Mouse (Mus musculus) neural tube, embryonic 14.5 days (tissue): ENCODE measurements at regions not wholly inside any gene's neighbourhood (a gene's known extent, or its start where the extent isn't known, plus 50 kb on each side); places are given as distances from the start of the nearest gene placed in this dataset.
"Not testable (repeated sequence)": the region's sequence is repeated elsewhere in the genome, so short reads cannot be mapped to it uniquely, and the experiment has no call there.

Source experiments
- ATAC-seq: fragments of 200-750 bp; cut with Nextera tagmentation; 2 replicates; pipeline ENCODE4 v1.8.0; 2017; ENCODE audit warnings: low read depth, mild to moderate bottlenecking, moderate TSS enrichment, moderate library complexity
- H3K27ac ChIP-seq: fragments of 300-500 bp; sonication (generic); 2 replicates; pipeline ENCODE4 v1.5.1; 2014; ENCODE audit warnings: low read depth, mild to moderate bottlenecking, control low read depth, low read length, moderate library complexity, mixed read lengths
- H3K27me3 ChIP-seq: fragments of 300-500 bp; sonication (generic); 2 replicates; pipeline ENCODE4 v1.6.1; 2014; ENCODE audit warnings: low read length; ENCODE audit not compliant: control insufficient read depth, insufficient read depth
- H3K36me3 ChIP-seq: fragments of 300-500 bp; sonication (generic); 2 replicates; pipeline ENCODE4 v1.6.1; 2014; ENCODE audit warnings: low read length, mixed read lengths; ENCODE audit not compliant: control insufficient read depth, insufficient read depth
- H3K4me1 ChIP-seq: fragments of 300-500 bp; sonication (generic); 2 replicates; pipeline ENCODE4 v1.6.1; 2014; ENCODE audit warnings: low read length; ENCODE audit not compliant: control insufficient read depth, insufficient read depth
- H3K4me2 ChIP-seq: fragments of 300-500 bp; sonication (generic); 2 replicates; pipeline ENCODE4 v1.6.1; 2014; ENCODE audit warnings: mild to moderate bottlenecking, low read depth, low read length, control low read depth
- H3K4me3 ChIP-seq: fragments of 300-500 bp; sonication (generic); 2 replicates; pipeline ENCODE4 v1.5.1; 2014; ENCODE audit warnings: low read depth, low read length, control low read depth, mixed read lengths
- H3K9ac ChIP-seq: fragments of 300-500 bp; sonication (generic); replicated peaks from 2 replicates; pipeline ENCODE4 v1.6.1; 2014; ENCODE audit warnings: low read depth, mild to moderate bottlenecking, control low read depth, low read length, mixed read lengths
- H3K9me3 ChIP-seq: fragments of 300-500 bp; sonication (generic); 2 replicates; pipeline ENCODE4 v1.6.1; 2016; ENCODE audit warnings: low read length; ENCODE audit not compliant: control insufficient read depth
- WGBS: fragments of 180-500 bp; shearing (Covaris S2); extraction: QIAGEN DNeasy Blood & Tissue Kit; methylation state at CpG from one replicate; pipeline ENCODE4 v1.1.7; 2014; 5-methylcytosine and 5-hydroxymethylcytosine counted together

GRCm38 (mm10) chr12:8093437-8093836, 114.5 kb upstream of the Ldah start:
- Histone ChIP-seq H3K4me3 (no peak overlapping the region), H3K27me3 (no peaks in the 10 kb centered on the region), H3K27ac (no peak overlapping the region), H3K4me1 (no peaks in the 10 kb centered on the region), H3K36me3 (no peaks in the 10 kb centered on the region), H3K9ac (no peak overlapping the region), H3K4me2 (no peak overlapping the region), H3K9me3 (no peaks in the 10 kb centered on the region)
- no peak for ATAC-seq
- WGBS, result 85% methylated on average over 1 of the region's 1 CpGs

- H3K36me3 ChIP-seq, result no peaks in the 10 kb centered on the region
- no peak overlapping the region for H3K4me2 ChIP-seq
- H3K4me3 ChIP-seq, result no peak overlapping the region
- no peak for ATAC-seq
- H3K9me3 ChIP-seq, result no peaks in the 10 kb centered on the region
- no peaks in the 10 kb centered on the region for H3K4me1 ChIP-seq
- WGBS, result 78% methylated on average over 2 of the region's 2 CpGs
- H3K9ac ChIP-seq, result no peak overlapping the region
- H3K27me3 ChIP-seq, result no peaks in the 10 kb centered on the region
- H3K27ac ChIP-seq, result no peak overlapping the region
Measured at GRCm38 (mm10) chr12:8095946-8096345, 112.0 kb upstream of the Ldah start.

GRCm38 (mm10) chr12:8098395-8098794, 109.5 kb upstream of the Ldah start:
- H3K9ac ChIP-seq, H3K4me1 ChIP-seq, H3K36me3 ChIP-seq, H3K4me3 ChIP-seq, H3K27me3 ChIP-seq, ATAC-seq, H3K9me3 ChIP-seq, H3K27ac ChIP-seq, H3K4me2 ChIP-seq: not testable (repeated sequence)
- WGBS, result 75% methylated on average over 2 of the region's 2 CpGs

GRCm38 (mm10) chr12:8099114-8099513, 108.8 kb upstream of the Ldah start:
- H3K27ac ChIP-seq, result no peak overlapping the region
- no peak for ATAC-seq

GRCm38 (mm10) chr12:8099821-8100220, 108.1 kb upstream of the Ldah start:
- no peak overlapping the region for H3K4me3 ChIP-seq
- no peaks in the 10 kb centered on the region for H3K27me3 ChIP-seq
- no peaks in the 10 kb centered on the region for H3K9me3 ChIP-seq
- no peak overlapping the region for H3K9ac ChIP-seq
- ATAC-seq, result no peak
- no peaks in the 10 kb centered on the region for H3K4me1 ChIP-seq
- 41% methylated on average over 2 of the region's 2 CpGs for WGBS
- no peak overlapping the region for H3K27ac ChIP-seq
- no peak overlapping the region for H3K4me2 ChIP-seq
- no peaks in the 10 kb centered on the region for H3K36me3 ChIP-seq

More at GRCm38 (mm10) chr12:8099114-8099513, 108.8 kb upstream of the Ldah start:
- Histone ChIP-seq H3K4me3 (no peak overlapping the region), H3K9me3 (no peaks in the 10 kb centered on the region), H3K4me2 (no peak overlapping the region), H3K9ac (no peak overlapping the region), H3K27me3 (no peaks in the 10 kb centered on the region), H3K4me1 (no peaks in the 10 kb centered on the region), H3K36me3 (no peaks in the 10 kb centered on the region)
- WGBS, result 91% methylated on average over 2 of the region's 2 CpGs

- 47% methylated on average over 8 of the region's 8 CpGs for WGBS
- H3K27ac ChIP-seq, result no peak overlapping the region
- H3K27me3 ChIP-seq, result no peaks in the 10 kb centered on the region
- no peak overlapping the region for H3K4me3 ChIP-seq
- H3K36me3 ChIP-seq, result no peaks in the 10 kb centered on the region
- H3K4me2 ChIP-seq, result no peak overlapping the region
- H3K9me3 ChIP-seq, result no peaks in the 10 kb centered on the region
- no peaks in the 10 kb centered on the region for H3K4me1 ChIP-seq
- ATAC-seq, result peak; percentile 88; the same call in 1 of the 2 replicates
- no peak overlapping the region for H3K9ac ChIP-seq
Measured at GRCm38 (mm10) chr12:8101837-8102236, 106.1 kb upstream of the Ldah start.

GRCm38 (mm10) chr12:8103259-8103658, 104.6 kb upstream of the Ldah start:
- H3K27ac ChIP-seq, result no peak overlapping the region
- no peaks in the 10 kb centered on the region for H3K9me3 ChIP-seq
- H3K36me3 ChIP-seq, result no peaks in the 10 kb centered on the region
- H3K9ac ChIP-seq, result no peak overlapping the region
- no peaks in the 10 kb centered on the region for H3K27me3 ChIP-seq
- WGBS, result 79% methylated on average over 9 of the region's 9 CpGs
- no peak overlapping the region for H3K4me3 ChIP-seq
- H3K4me2 ChIP-seq, result no peak overlapping the region
- H3K4me1 ChIP-seq, result no peaks in the 10 kb centered on the region
- no peak for ATAC-seq

- Histone ChIP-seq H3K36me3 (no peaks in the 10 kb centered on the region), H3K9ac (no peak overlapping the region), H3K4me2 (no peak overlapping the region), H3K27me3 (no peaks in the 10 kb centered on the region), H3K4me1 (no peaks in the 10 kb centered on the region), H3K4me3 (no peak overlapping the region), H3K27ac (no peak overlapping the region), H3K9me3 (no peaks in the 10 kb centered on the region)
- peak; percentile 46; the same call in 1 of the 2 replicates for ATAC-seq
- WGBS, result 62% methylated on average over 4 of the region's 4 CpGs
Measured at GRCm38 (mm10) chr12:8107137-8107536, 100.8 kb upstream of the Ldah start.

- Histone ChIP-seq H3K4me2 (no peak overlapping the region), H3K9me3 (no peaks in the 10 kb centered on the region), H3K27me3 (no peaks in the 10 kb centered on the region), H3K4me3 (no peak overlapping the region), H3K9ac (no peak overlapping the region), H3K27ac (no peak overlapping the region), H3K4me1 (no peaks in the 10 kb centered on the region), H3K36me3 (no peaks in the 10 kb centered on the region)
- 74% methylated on average over 5 of the region's 5 CpGs for WGBS
- ATAC-seq, result no peak
Measured at GRCm38 (mm10) chr12:8109203-8109770, 98.6 kb upstream of the Ldah start.
